27 mouse cellular contexts compared by ENCODE assay signal in the genomic region with DNA sequence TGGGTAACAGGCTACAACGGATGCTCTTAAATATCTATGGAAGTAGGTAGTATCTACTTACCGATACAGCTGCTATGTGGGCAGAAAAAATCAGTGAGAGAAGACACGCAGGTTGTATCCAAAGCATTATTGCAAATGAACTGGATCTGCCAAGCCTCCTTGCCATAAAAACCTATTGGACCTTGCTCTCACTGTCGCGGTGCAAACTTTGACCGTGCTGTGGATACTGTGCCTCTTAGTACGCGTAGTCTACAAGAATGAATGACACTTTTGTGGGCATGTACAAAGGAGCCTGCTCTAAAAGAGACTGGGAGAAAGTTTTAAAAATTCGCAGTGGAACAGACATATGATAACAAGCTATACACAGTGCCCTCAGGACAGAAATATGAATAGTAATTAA. TPM values are rescaled to one million over a fixed set of nuclear protein-coding genes. Genes with fewer than 3 reads are reported as not detected.
DNase-seq lines count a peak whose midpoint lies in the region; ATAC-seq lines count a peak whose summit lies in the region.
"Had no signal": no experiment of that assay in that cellular context is flagged by ENCODE, and none has a peak within 500 bp of the region (broad histone marks: within the 10 kb centered on the region; RNA-seq: fewer than 3 reads in every experiment).

Gene Mep1a (minus strand): TSS at position 221 of the 400 bp plus-strand sequence.

- peak within 1 kb of the TSS; percentile 23 for H3K4me3 ChIP-seq in intestine, embryonic 15.5 days (replicated peaks)
- H3K4me3 ChIP-seq in kidney, embryonic 16.5 days (ENCODE audit: low read length), result peak within 1 kb of the TSS; percentile 1; the same call in 1 of the 2 replicates
- H3K4me3 ChIP-seq: embryonic facial prominence, embryonic 10.5 days; forebrain, embryonic 15.5 days; heart, embryonic 13.5 days; layer of hippocampus, adult 2 months; limb, embryonic 12.5 days; liver, embryonic 12.5 days; neural tube, embryonic 12.5 days had no signal

- H3K4me1 ChIP-seq in intestine, embryonic 15.5 days (replicated peaks), result no peaks in the 10 kb centered on the region
- 0 out of 2 replicates have a peak, but pooled peaks cover 9% of the 10 kb centered on the region for H3K4me1 ChIP-seq in kidney, embryonic 16.5 days (ENCODE audit: insufficient read depth, low read length)
- H3K4me1 ChIP-seq: embryonic facial prominence, embryonic 10.5 days; forebrain, embryonic 15.5 days; limb, embryonic 12.5 days; liver, embryonic 12.5 days; neural tube, embryonic 12.5 days had no signal

- H3K27ac ChIP-seq in intestine, embryonic 15.5 days, result peak within 1 kb of the TSS; percentile 52
- peak within 1 kb of the TSS; percentile 71 for H3K27ac ChIP-seq in kidney, embryonic 16.5 days (ENCODE audit: low read length)
- H3K27ac ChIP-seq: embryonic facial prominence, embryonic 10.5 days; forebrain, embryonic 15.5 days; heart, embryonic 13.5 days; hindbrain, postnatal 0 days; layer of hippocampus, adult 2 months; limb, embryonic 12.5 days; liver, embryonic 12.5 days; neural tube, embryonic 12.5 days had no signal

- ATAC-seq in intestine, embryonic 15.5 days, result peak; percentile 65
- ATAC-seq in kidney, embryonic 16.5 days (ENCODE audit: low FRiP score, low TSS enrichment), result no peak
- ATAC-seq: forebrain, embryonic 15.5 days; hindbrain, postnatal 0 days; liver, embryonic 12.5 days had no signal

- DNase-seq in kidney, adult 18-20 months, result peak; percentile 60
- no peak for DNase-seq in large intestine, adult 2 months (ENCODE audit: low read depth, low spot score)
- no peak for DNase-seq in adrenal gland, adult (ENCODE audit: inconsistent age in 2 of 2, low spot score in 1 of 2)
- DNase-seq in urinary bladder, postnatal 25 days (ENCODE audit: low spot score), result no peak
- no peak for DNase-seq in retina, postnatal 1 day
- DNase-seq: adrenal gland, adult 2 months; cerebellum, adult 11-12 months; cerebellum, postnatal 10 days; heart, adult 11 months; heart, postnatal 14 days; lung, adult 2 months; lung, postnatal 14 days; midbrain, embryonic 14.5 days; right cerebral cortex, postnatal 4 days; thymus, adult 2 months; thymus, postnatal 4 days had no signal

- no peaks in the 10 kb centered on the region for H3K9me3 ChIP-seq in intestine, embryonic 15.5 days
- no peaks in the 10 kb centered on the region for H3K9me3 ChIP-seq in kidney, embryonic 16.5 days (ENCODE audit: low read length)
- H3K9me3 ChIP-seq: embryonic facial prominence, embryonic 10.5 days; forebrain, embryonic 15.5 days; heart, embryonic 13.5 days; limb, embryonic 12.5 days; liver, embryonic 12.5 days; neural tube, embryonic 12.5 days had no signal

- H3K4me2 ChIP-seq in intestine, embryonic 15.5 days (replicated peaks), result peak within 1 kb of the TSS; percentile 35
- 0 out of 2 replicates have a peak within 1 kb of the TSS, but pooled peaks have one; percentile 8 for H3K4me2 ChIP-seq in kidney, embryonic 16.5 days (replicated peaks; ENCODE audit: low read depth, low read length)
- H3K4me2 ChIP-seq: forebrain, embryonic 15.5 days; heart, embryonic 13.5 days; limb, embryonic 12.5 days; liver, embryonic 12.5 days; neural tube, embryonic 12.5 days had no signal

- 66% methylated on average over 9 of the region's 9 CpGs for WGBS in intestine, embryonic 15.5 days
- WGBS in kidney, embryonic 16.5 days, result 81% methylated on average over 9 of the region's 9 CpGs
- WGBS in large intestine, adult 2 months, result 35% methylated on average over 9 of the region's 9 CpGs

- no peaks in the 10 kb centered on the region for H3K36me3 ChIP-seq in intestine, embryonic 15.5 days
- H3K36me3 ChIP-seq in kidney, embryonic 16.5 days (ENCODE audit: insufficient read depth, low read length), result no peaks in the 10 kb centered on the region
- H3K36me3 ChIP-seq: embryonic facial prominence, embryonic 10.5 days; forebrain, embryonic 15.5 days; heart, embryonic 13.5 days; limb, embryonic 12.5 days; liver, embryonic 12.5 days; neural tube, embryonic 12.5 days had no signal

- no peak within 1 kb of the TSS for H3K9ac ChIP-seq in intestine, embryonic 15.5 days
- 0 out of 2 replicates have a peak within 1 kb of the TSS, but pooled peaks have one; percentile 6 for H3K9ac ChIP-seq in kidney, embryonic 16.5 days (replicated peaks; ENCODE audit: low read length)
- H3K9ac ChIP-seq: forebrain, embryonic 15.5 days; heart, embryonic 13.5 days; limb, embryonic 12.5 days; liver, embryonic 12.5 days; neural tube, embryonic 12.5 days had no signal

- no peaks in the 10 kb centered on the region for H3K27me3 ChIP-seq in intestine, embryonic 15.5 days (replicated peaks)
- no peaks in the 10 kb centered on the region for H3K27me3 ChIP-seq in kidney, embryonic 16.5 days (ENCODE audit: insufficient read depth, low read length)
- H3K27me3 ChIP-seq: forebrain, embryonic 15.5 days; heart, embryonic 13.5 days; limb, embryonic 12.5 days; liver, embryonic 12.5 days; neural tube, embryonic 12.5 days had no signal

RNA-seq across cellular contexts. Expression of gene Mep1a, which starts in this region (rescaled TPM):
- 33.1 and 34.9 TPM in 2 replicates for polyA plus RNA-seq in intestine, embryonic 15.5 days (2015; fragmentation: Nextera tagmentation; extraction: Ambion mirVana)
- 63.4 and 71.3 TPM in 2 replicates for polyA plus RNA-seq in kidney, embryonic 16.5 days (2015; fragmentation: Nextera tagmentation; extraction: Ambion mirVana)
- polyA plus RNA-seq in large intestine, adult 2 months (2012; rRNA removed), result 215 and 313 TPM in 2 replicates
- polyA plus RNA-seq: adrenal gland, adult 2 months; embryonic facial prominence, embryonic 10.5 days; forebrain, embryonic 15.5 days; heart, embryonic 13.5 days; hindbrain, embryonic 11.5 days; limb, embryonic 12.5 days; liver, embryonic 12.5 days; neural tube, embryonic 12.5 days had no signal
